Mouse (Mus musculus): Measurements from ENCODE around the gene Mast3. TPM values are rescaled to one million over a fixed set of nuclear protein-coding genes. Genes with fewer than 3 reads are reported as not detected.
A peak's percentile ranks its signal among the peaks of the same experiment; 100 is the strongest.

Gene Mast3
- polyA plus RNA-seq, 1 experiment from 2014 or later, result 9.8 TPM

- Histone ChIP-seq H3K9me3 (replicated peaks) (no peaks in the 10 kb centered on the region), H3K4me2 (peak overlapping the region; percentile 93), H3K4me1 (peaks cover 96% of the 10 kb centered on the region), H3K36me3 (peaks cover 21% of the 10 kb centered on the region), H3K27ac (peak overlapping the region; percentile 91), H3K27me3 (replicated peaks) (0 out of 2 replicates have a peak, but pooled peaks cover 4% of the 10 kb centered on the region), H3K4me3 (peak overlapping the region; percentile 63; the same call in 1 of the 2 replicates), H3K9ac (0 out of 2 replicates have a peak overlapping the region, but pooled peaks have one; percentile 76)
- no peak for ATAC-seq
- 3% methylated on average over 3 of the region's 3 CpGs for WGBS (ENCODE audit: insufficient replicate concordance)
Observed at GRCm38 (mm10) chr8:70763354-70763753, 41.5 kb downstream of the Mast3 start.

- Histone ChIP-seq H3K9ac (peak overlapping the region; percentile 53; the same call in 1 of the 2 replicates), H3K27me3 (replicated peaks) (no peaks in the 10 kb centered on the region), H3K4me1 (peaks cover 90% of the 10 kb centered on the region), H3K36me3 (peaks cover 22% of the 10 kb centered on the region), H3K27ac (peak overlapping the region; percentile 91), H3K4me2 (peak overlapping the region; percentile 99), H3K4me3 (no peak overlapping the region), H3K9me3 (replicated peaks) (no peaks in the 10 kb centered on the region)
- WGBS (ENCODE audit: insufficient replicate concordance), result 29% methylated on average over 1 of the region's 1 CpGs
- ATAC-seq, result no peak; the same call in 1 of the 2 replicates
Observed at GRCm38 (mm10) chr8:70762118-70762517, 42.7 kb downstream of the Mast3 start.

GRCm38 (mm10) chr8:70760775-70761406 lies 44.0 kb downstream of the Mast3 start, which contains the start of gene Mpv17l2:
Gene Mpv17l2, minus strand, starts transcription at chr8:70760946.
- peak; percentile 90 for ATAC-seq
- Histone ChIP-seq H3K9ac (peak within 1 kb of the TSS; percentile 91), H3K27ac (peak within 1 kb of the TSS; percentile 93), H3K36me3 (peaks cover 34% of the 10 kb centered on the region), H3K4me3 (peak within 1 kb of the TSS; percentile 76), H3K4me2 (peak within 1 kb of the TSS; percentile 99), H3K27me3 (replicated peaks) (no peaks in the 10 kb centered on the region), H3K4me1 (peaks cover 82% of the 10 kb centered on the region), H3K9me3 (replicated peaks) (no peaks in the 10 kb centered on the region)
- WGBS (ENCODE audit: insufficient replicate concordance), result under 1% methylated on average over 55 of the region's 55 CpGs

GRCm38 (mm10) chr8:70760350-70760749 lies 44.5 kb downstream of the Mast3 start:
- peak; percentile 0; the same call in 1 of the 2 replicates for ATAC-seq
- Histone ChIP-seq H3K27ac (peak overlapping the region; percentile 93), H3K9me3 (replicated peaks) (no peaks in the 10 kb centered on the region), H3K9ac (peak overlapping the region; percentile 91), H3K4me3 (peak overlapping the region; percentile 76), H3K36me3 (peaks cover 34% of the 10 kb centered on the region), H3K4me2 (peak overlapping the region; percentile 99), H3K4me1 (peaks cover 82% of the 10 kb centered on the region), H3K27me3 (replicated peaks) (no peaks in the 10 kb centered on the region)
- under 1% methylated on average over 22 of the region's 22 CpGs for WGBS (ENCODE audit: insufficient replicate concordance)

GRCm38 (mm10) chr8:70758616-70759561 lies 46.0 kb downstream of the Mast3 start:
- H3K4me2 ChIP-seq, result peak overlapping the region; percentile 99
- H3K36me3 ChIP-seq, result peaks cover 34% of the 10 kb centered on the region
- peak overlapping the region; percentile 93 for H3K27ac ChIP-seq
- ATAC-seq, result no peak
- H3K27me3 ChIP-seq (replicated peaks), result no peaks in the 10 kb centered on the region
- peaks cover 80% of the 10 kb centered on the region for H3K4me1 ChIP-seq
- H3K9me3 ChIP-seq (replicated peaks), result no peaks in the 10 kb centered on the region
- H3K9ac ChIP-seq, result peak overlapping the region; percentile 37; the same call in 1 of the 2 replicates
- 70% methylated on average over 19 of the region's 19 CpGs for WGBS (ENCODE audit: insufficient replicate concordance)
- H3K4me3 ChIP-seq, result peak overlapping the region; percentile 76; the same call in 1 of the 2 replicates

GRCm38 (mm10) chr8:70758308-70758615 lies 46.6 kb downstream of the Mast3 start:
- Histone ChIP-seq H3K36me3 (peaks cover 34% of the 10 kb centered on the region), H3K4me3 (no peak overlapping the region), H3K27ac (no peak overlapping the region), H3K9ac (no peak overlapping the region), H3K9me3 (replicated peaks) (no peaks in the 10 kb centered on the region), H3K4me1 (peaks cover 80% of the 10 kb centered on the region), H3K4me2 (peak overlapping the region; percentile 99; the same call in 1 of the 2 replicates), H3K27me3 (replicated peaks) (no peaks in the 10 kb centered on the region)
- 86% methylated on average over 7 of the region's 7 CpGs for WGBS (ENCODE audit: insufficient replicate concordance)
- no peak for ATAC-seq

- Histone ChIP-seq H3K4me1 (peaks cover 80% of the 10 kb centered on the region), H3K36me3 (peaks cover 31% of the 10 kb centered on the region), H3K9ac (no peak overlapping the region), H3K27ac (no peak overlapping the region), H3K27me3 (replicated peaks) (no peaks in the 10 kb centered on the region), H3K9me3 (replicated peaks) (no peaks in the 10 kb centered on the region), H3K4me3 (no peak overlapping the region), H3K4me2 (no peak overlapping the region; the same call in 1 of the 2 replicates)
- no peak for ATAC-seq
- 72% methylated on average over 22 of the region's 22 CpGs for WGBS (ENCODE audit: insufficient replicate concordance)
Observed at GRCm38 (mm10) chr8:70757523-70758307, 47.1 kb downstream of the Mast3 start.

GRCm38 (mm10) chr8:70756476-70757040 lies 48.3 kb downstream of the Mast3 start:
- Histone ChIP-seq H3K27ac (peak overlapping the region; percentile 26; the same call in 1 of the 2 replicates), H3K9ac (no peak overlapping the region), H3K9me3 (replicated peaks) (no peaks in the 10 kb centered on the region), H3K4me3 (no peak overlapping the region), H3K36me3 (peaks cover 29% of the 10 kb centered on the region), H3K4me1 (peaks cover 76% of the 10 kb centered on the region), H3K4me2 (no peak overlapping the region), H3K27me3 (replicated peaks) (no peaks in the 10 kb centered on the region)
- ATAC-seq, result no peak
- WGBS (ENCODE audit: insufficient replicate concordance), result 85% methylated on average over 6 of the region's 6 CpGs

- WGBS (ENCODE audit: insufficient replicate concordance), result 77% methylated on average over 24 of the region's 24 CpGs
- H3K4me2 ChIP-seq, result peak overlapping the region; percentile 97
Observed at GRCm38 (mm10) chr8:70755661-70756475, 49.0 kb downstream of the Mast3 start.

GRCm38 (mm10) chr8:70754871-70755660 lies 49.8 kb downstream of the Mast3 start:
- peak overlapping the region; percentile 78 for H3K9ac ChIP-seq
- H3K4me1 ChIP-seq, result peaks cover 65% of the 10 kb centered on the region
- 19% methylated on average over 50 of the region's 50 CpGs for WGBS (ENCODE audit: insufficient replicate concordance)
- no peaks in the 10 kb centered on the region for H3K9me3 ChIP-seq (replicated peaks)
- peak; percentile 11; the same call in 1 of the 2 replicates for ATAC-seq
- peaks cover 29% of the 10 kb centered on the region for H3K36me3 ChIP-seq
- peak overlapping the region; percentile 97 for H3K4me2 ChIP-seq
- peak overlapping the region; percentile 61 for H3K27ac ChIP-seq
- peak overlapping the region; percentile 73 for H3K4me3 ChIP-seq
- peaks cover 5% of the 10 kb centered on the region for H3K27me3 ChIP-seq (replicated peaks)

More at GRCm38 (mm10) chr8:70755661-70756475, 49.0 kb downstream of the Mast3 start:
- Histone ChIP-seq H3K36me3 (peaks cover 29% of the 10 kb centered on the region), H3K9ac (peak overlapping the region; percentile 78; the same call in 1 of the 2 replicates), H3K4me1 (peaks cover 70% of the 10 kb centered on the region), H3K27ac (no peak overlapping the region), H3K27me3 (replicated peaks) (no peaks in the 10 kb centered on the region), H3K9me3 (replicated peaks) (no peaks in the 10 kb centered on the region), H3K4me3 (peak overlapping the region; percentile 73; the same call in 1 of the 2 replicates)
- ATAC-seq, result no peak

Measured in liver, embryonic 12.5 days (tissue).